Mouse (Mus musculus): ENCODE measurements around the gene Morn4. TPM values are rescaled to one million over a fixed set of nuclear protein-coding genes. Genes with fewer than 3 reads are reported as not detected.

The Morn4 gene
- 3.0 and 3.1 TPM in 2 replicates for polyA plus RNA-seq (2015; fragmentation: Nextera tagmentation; extraction: Ambion mirVana)

GRCm38 (mm10) chr19:42086166-42086565, at the start of gene Morn4:
Morn4 (minus strand) TSS chr19:42086357.

GRCm38 (mm10) chr19:42128787-42129508, 42.8 kb upstream of the Morn4 start, which contains the start of gene Avpi1:
Avpi1 (minus strand) TSS chr19:42129059.

DNA sequence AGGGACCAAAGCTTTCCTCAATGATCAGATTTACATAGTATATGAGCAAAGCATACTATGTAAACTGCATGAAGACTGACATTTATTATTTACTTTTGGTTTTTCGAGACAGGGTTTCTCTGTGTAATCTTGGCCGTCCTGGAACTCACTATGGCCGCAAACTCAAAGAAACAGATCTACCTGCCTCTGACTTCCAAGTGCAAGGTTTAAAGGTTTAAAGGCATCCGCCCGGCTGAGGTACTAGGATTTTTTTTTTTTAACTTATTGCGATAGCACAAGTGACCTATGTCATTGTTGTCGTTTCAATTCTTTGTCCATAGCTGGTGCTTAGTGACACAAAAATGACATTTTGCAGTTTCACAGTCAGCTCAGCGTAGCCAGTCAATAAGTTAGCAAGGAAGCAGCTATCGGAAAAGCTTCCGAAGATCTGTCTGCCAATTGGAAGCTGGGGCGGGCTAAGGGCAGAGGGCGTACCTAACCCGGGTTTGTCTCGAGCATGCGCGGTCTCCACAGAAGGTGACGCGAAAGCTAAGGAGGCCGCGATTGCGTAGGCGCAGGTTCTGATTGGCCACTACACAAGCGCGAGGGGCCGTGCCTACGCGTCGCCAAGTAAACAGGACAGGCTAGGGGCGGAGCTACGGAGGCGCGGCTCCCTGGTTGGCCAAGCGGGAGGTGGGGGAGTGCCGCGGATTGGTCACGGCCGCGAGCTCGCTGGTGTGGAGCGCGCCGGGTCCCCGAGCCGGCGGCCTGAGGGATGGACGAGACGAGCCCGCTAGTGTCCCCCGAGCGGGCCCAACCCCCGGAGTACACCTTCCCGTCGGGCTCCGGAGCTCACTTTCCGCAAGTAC, 3.8 kb upstream of the Morn4 start, which contains the start of gene Pi4k2a:
TSS of gene Pi4k2a (plus strand) at position 723 of the 848 bp plus-strand sequence.

DNA sequence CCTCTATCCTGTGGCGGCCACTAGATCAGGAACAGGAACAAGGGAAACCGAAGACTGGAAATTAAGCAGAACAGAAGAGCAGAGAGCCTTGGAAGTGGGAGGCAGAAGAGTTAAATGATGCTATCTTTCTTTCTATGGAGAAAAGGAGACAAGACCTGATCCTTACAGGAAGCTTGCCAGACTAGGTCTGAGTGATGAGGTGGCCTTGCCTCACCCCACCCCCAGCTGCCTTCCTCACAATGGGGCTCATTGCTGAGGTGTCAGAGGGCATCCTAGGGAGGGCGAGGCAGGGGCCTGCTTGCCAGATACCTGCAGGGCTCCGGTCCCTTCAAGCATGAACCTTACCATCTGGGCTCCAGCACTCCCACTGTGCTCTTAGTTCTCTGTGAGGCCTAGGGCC, 34.2 kb downstream of the Morn4 start, which contains the start of gene 4933411K16Rik:
TSS of gene 4933411K16Rik (plus strand) at position 301 of the 400 bp plus-strand sequence.

DNA sequence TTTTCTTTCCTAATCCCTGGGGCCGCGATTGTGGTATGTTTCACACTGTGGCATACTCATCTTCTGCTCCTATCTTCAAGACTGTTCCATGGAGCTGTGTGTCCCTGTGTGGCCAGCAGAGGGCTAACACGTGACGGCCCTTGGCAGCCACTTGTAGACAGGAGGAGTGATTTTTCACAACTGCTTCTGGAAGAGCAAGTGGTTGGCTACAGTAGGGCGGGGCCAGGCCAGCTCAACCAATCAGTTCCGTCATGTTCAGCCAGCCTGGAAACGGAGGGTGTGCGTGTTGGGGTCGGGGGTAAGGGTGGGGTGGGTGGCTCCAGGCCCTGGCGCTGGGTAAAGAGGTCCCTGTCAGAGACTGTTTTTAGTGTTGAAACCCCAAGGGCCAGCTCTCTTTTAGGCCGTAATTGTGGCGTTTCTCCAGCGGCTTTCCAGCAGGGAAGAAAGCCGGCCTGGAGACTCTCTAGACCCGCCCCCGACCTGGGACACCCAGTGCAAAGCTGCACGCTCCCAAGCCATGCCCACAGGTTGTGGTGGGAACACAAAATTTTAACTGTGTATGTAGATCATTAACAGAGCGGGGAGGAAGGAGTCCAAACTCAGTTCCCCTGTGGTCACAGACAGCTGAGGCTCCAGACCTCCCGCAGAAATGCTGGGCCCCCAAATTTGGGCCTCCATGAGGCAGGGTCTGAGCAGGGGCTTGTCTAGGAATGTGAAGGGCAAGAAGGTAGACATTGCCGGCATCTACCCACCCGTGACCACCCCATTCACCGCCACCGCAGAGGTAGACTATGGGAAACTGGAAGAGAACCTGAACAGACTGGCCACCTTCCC, 40.7 kb downstream of the Morn4 start, which contains the start of gene Hoga1:
TSS of gene Hoga1 (plus strand) at position 342 of the 834 bp plus-strand sequence.

DNA sequence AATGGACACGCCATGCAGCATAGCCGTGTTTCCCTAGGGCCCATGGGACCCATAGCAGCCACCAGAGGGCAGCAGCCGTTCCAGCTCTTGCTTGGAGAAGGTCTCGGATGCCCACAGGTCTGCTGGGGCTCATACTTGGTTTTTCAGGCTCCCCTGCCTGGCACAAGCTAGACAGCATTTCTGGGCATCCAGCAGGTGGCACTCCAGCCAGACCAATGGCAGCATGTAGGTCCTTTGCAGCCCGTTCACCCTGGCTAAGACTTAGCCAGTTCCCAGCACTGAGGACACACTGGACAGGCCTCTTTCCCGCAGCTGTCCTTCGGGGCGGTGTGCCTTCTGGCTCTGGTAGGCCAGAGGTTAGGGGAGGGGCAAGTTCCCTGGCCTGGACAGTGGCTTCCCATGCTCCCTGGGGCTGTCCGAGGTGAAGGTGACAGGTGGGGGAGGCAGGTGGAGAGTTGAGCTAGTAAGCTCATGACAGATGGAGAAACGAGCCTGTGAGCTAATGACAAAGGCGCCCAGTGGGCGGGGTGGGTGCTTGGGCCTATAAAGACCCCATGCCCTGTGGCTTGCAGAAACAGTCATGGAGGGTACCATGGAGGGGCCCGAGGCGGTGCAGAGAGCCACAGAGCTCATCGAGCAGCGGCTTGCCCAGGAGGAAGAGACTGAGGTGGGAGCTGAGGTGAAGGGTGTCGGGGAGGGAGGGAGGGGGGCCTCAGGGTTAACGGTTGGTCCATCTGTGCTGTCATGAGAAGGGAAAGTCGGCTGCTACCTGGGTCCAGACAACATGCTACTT, 50.5 kb downstream of the Morn4 start, which contains the start of gene Ankrd2:
TSS of gene Ankrd2 (plus strand) at position 545 of the 793 bp plus-strand sequence.

Other genes with a start within 250 kb of the Morn4 start
- gene Frat2, start 238.2 kb downstream of the Morn4 start, polyA plus RNA-seq (2015; fragmentation: Nextera tagmentation; extraction: Ambion mirVana) = 6.3 and 6.4 TPM in 2 replicates
- 15.1 and 19.2 TPM in 2 replicates for gene Rrp12, start 190.2 kb downstream of the Morn4 start, polyA plus RNA-seq (2015; fragmentation: Nextera tagmentation; extraction: Ambion mirVana)
- 87.7 and 128 TPM in 2 replicates for gene Pgam1, start 174.4 kb downstream of the Morn4 start, polyA plus RNA-seq (2015; fragmentation: Nextera tagmentation; extraction: Ambion mirVana)
- gene Exosc1, start 152.9 kb downstream of the Morn4 start, polyA plus RNA-seq (2015; fragmentation: Nextera tagmentation; extraction: Ambion mirVana) = 39.4 and 40.6 TPM in 2 replicates
- gene Zdhhc16, start 152.9 kb downstream of the Morn4 start, polyA plus RNA-seq (2015; fragmentation: Nextera tagmentation; extraction: Ambion mirVana) = 50.6 and 51.0 TPM in 2 replicates
- gene Mms19, start 105.2 kb downstream of the Morn4 start, polyA plus RNA-seq (2015; fragmentation: Nextera tagmentation; extraction: Ambion mirVana) = 11.5 and 14.6 TPM in 2 replicates
- gene Ubtd1, start 104.6 kb downstream of the Morn4 start, polyA plus RNA-seq (2015; fragmentation: Nextera tagmentation; extraction: Ambion mirVana) = 32.9 and 35.0 TPM in 2 replicates
- 82.7 and 174 TPM in 2 replicates for gene Ankrd2, start 50.4 kb downstream of the Morn4 start, polyA plus RNA-seq (2015; fragmentation: Nextera tagmentation; extraction: Ambion mirVana)
- gene Hoga1, start 40.7 kb downstream of the Morn4 start, polyA plus RNA-seq (2015; fragmentation: Nextera tagmentation; extraction: Ambion mirVana) = 7.6 and 11.3 TPM in 2 replicates
- gene 4933411K16Rik, start 34.1 kb downstream of the Morn4 start, polyA plus RNA-seq (2015; fragmentation: Nextera tagmentation; extraction: Ambion mirVana) = 0.12 TPM in 1 of 2 replicates, not detected in the other
- gene Pi4k2a, start 4.1 kb upstream of the Morn4 start, polyA plus RNA-seq (2015; fragmentation: Nextera tagmentation; extraction: Ambion mirVana) = 13.4 and 13.5 TPM in 2 replicates
- 29.5 and 30.2 TPM in 2 replicates for gene Avpi1, start 42.7 kb upstream of the Morn4 start, polyA plus RNA-seq (2015; fragmentation: Nextera tagmentation; extraction: Ambion mirVana)
- 8.4 and 14.2 TPM in 2 replicates for gene Marveld1, start 61.0 kb upstream of the Morn4 start, polyA plus RNA-seq (2015; fragmentation: Nextera tagmentation; extraction: Ambion mirVana)
- gene Zfyve27, start 77.6 kb upstream of the Morn4 start, polyA plus RNA-seq (2015; fragmentation: Nextera tagmentation; extraction: Ambion mirVana) = 11.0 and 11.2 TPM in 2 replicates
- gene Sfrp5, start 115.9 kb upstream of the Morn4 start, polyA plus RNA-seq (2015; fragmentation: Nextera tagmentation; extraction: Ambion mirVana) = 3.3 and 4.2 TPM in 2 replicates
- 0.71 and 1.0 TPM in 2 replicates for gene Golga7b, start 161.2 kb upstream of the Morn4 start, polyA plus RNA-seq (2015; fragmentation: Nextera tagmentation; extraction: Ambion mirVana)